Mouse (Mus musculus): ENCODE measurements around the gene Sema4c.

DNA sequence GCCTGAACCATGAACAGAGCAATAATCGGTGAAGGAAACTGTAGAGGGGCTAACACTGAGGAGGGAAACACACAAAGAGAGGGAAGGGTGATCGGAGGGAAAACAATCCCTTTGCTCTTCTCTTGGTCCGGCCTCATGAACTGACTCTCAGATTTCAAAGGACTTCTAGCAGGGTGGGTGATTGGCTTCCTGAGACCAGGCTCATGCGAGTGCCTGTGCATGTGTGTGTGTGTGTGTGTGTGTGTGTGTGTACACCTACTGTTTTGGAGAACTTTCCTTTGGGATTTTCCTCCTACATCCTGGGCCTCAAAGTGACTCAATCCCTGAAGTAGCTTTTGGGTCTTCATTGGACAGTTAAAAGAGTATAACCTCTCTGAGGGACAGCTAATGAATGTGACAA is 28.1 kb upstream of the Sema4c start:
- TF ChIP-seq MYOD1 (IDR thresholded peaks at IDR 0.05; ENCODE audit: control insufficient read depth, insufficient read length, low read depth): no peak
- no peak for TF ChIP-seq USF1 (IDR thresholded peaks at IDR 0.05; ENCODE audit: low read depth)
- no peak for TF ChIP-seq CTCF (IDR thresholded peaks at IDR 0.05; ENCODE audit: control insufficient read depth, insufficient read depth, insufficient read length)
- TF ChIP-seq CEBPB (IDR thresholded peaks at IDR 0.05; ENCODE audit: low read depth): no peak
- TF ChIP-seq MAX (IDR thresholded peaks at IDR 0.05): no peak
